Mouse (Mus musculus): Measurements from ENCODE around the gene Akap6. TPM values are rescaled to one million over a fixed set of nuclear protein-coding genes. Genes with fewer than 3 reads are reported as not detected.

Gene Akap6
- 0.23 and 0.41 TPM in 2 replicates for polyA plus RNA-seq (2015; fragmentation: Nextera tagmentation; extraction: Ambion mirVana)

DNA sequence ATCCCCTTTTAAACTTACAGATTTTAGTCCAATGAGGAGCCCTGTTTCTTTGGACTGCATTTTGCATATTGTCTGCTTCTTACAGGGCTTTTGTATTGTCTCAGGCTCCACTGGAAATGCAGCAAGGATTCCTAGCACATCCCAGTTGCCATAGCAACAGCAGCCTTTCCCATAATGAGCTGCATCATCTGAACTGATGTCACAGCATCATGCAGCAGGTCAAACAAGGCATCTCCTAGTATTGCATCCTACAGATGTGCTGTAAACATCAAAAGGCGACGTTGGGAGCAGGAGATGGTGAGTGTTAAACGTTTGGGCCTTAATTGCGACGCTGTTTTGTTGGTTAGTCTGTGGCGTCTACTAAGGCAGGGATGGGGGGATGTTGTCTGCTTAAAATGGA is at the start of gene Akap6:
Akap6 (plus strand) TSS at position 238 of the 400 bp plus-strand sequence.
- no peaks in the 10 kb centered on the region for H3K27me3 ChIP-seq (ENCODE audit: insufficient read depth, low read length)
- H3K4me2 ChIP-seq (replicated peaks; ENCODE audit: low read depth, low read length), result peak within 1 kb of the TSS; percentile 66
- H3K27ac ChIP-seq (ENCODE audit: low read length), result no peak within 1 kb of the TSS
- no peaks in the 10 kb centered on the region for H3K9me3 ChIP-seq (ENCODE audit: low read length)
- no peaks in the 10 kb centered on the region for H3K36me3 ChIP-seq (ENCODE audit: insufficient read depth, low read length)
- peak within 1 kb of the TSS; percentile 2; the same call in 1 of the 2 replicates for H3K4me3 ChIP-seq (ENCODE audit: low read length)
- no peak within 1 kb of the TSS for H3K9ac ChIP-seq (replicated peaks; ENCODE audit: low read length)
- WGBS, result 53% methylated on average over 6 of the region's 6 CpGs
- H3K4me1 ChIP-seq (ENCODE audit: insufficient read depth, low read length), result peaks cover 10% of the 10 kb centered on the region
- no peak for ATAC-seq (ENCODE audit: low FRiP score, low TSS enrichment)

DNA sequence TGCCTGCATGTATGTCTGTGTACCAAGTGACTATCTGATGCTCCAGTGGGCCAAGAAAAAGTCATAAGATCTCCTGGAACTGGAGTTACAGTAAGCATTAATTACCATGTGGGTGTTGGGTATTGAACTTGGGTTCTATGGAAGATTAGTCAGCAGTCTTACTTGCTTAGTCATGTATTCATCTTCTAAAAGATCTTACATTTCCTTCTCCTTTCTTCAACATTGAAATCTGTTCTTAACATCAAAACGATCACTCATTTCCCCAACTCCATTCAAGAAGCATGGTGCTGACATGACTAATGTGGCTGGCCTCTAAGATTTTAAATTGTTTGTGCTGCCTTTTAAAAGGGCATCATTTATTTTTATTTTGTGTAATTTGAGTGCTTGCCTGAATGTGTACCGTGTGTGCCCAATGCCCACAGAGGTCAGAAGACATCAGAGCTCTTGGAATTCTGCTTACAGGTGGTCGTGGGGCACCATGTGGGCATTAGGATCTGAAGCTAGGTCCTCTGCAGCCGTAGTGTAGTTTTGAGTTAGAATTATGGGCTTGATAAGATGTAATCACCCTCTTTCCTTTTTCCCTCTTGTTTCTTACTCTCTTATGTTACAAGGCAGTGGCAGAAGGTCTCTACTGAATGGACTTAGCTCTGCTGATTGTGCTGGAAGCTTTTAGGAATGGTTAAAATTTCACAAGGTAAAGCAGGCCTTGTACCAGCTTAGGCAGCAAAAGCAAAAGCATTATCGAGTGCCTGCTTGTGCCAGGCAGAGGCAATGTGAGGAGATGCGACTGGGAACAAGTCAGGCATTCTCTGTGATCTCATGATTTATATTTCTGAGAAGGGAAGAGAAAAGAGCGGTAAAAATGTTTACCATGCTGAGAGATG is 36.0 kb upstream of the Akap6 start:
- no peak overlapping the region for H3K4me3 ChIP-seq (ENCODE audit: low read length)
- no peaks in the 10 kb centered on the region for H3K27me3 ChIP-seq (ENCODE audit: insufficient read depth, low read length)
- H3K9ac ChIP-seq (replicated peaks; ENCODE audit: low read length), result no peak overlapping the region
- H3K4me2 ChIP-seq (replicated peaks; ENCODE audit: low read depth, low read length), result no peak overlapping the region
- WGBS, result 58% methylated on average over 7 of the region's 7 CpGs
- H3K4me1 ChIP-seq (ENCODE audit: insufficient read depth, low read length), result no peaks in the 10 kb centered on the region
- ATAC-seq (ENCODE audit: low FRiP score, low TSS enrichment), result no peak
- no peaks in the 10 kb centered on the region for H3K9me3 ChIP-seq (ENCODE audit: low read length)
- H3K27ac ChIP-seq (ENCODE audit: low read length), result no peak overlapping the region
- H3K36me3 ChIP-seq (ENCODE audit: insufficient read depth, low read length), result no peaks in the 10 kb centered on the region

DNA sequence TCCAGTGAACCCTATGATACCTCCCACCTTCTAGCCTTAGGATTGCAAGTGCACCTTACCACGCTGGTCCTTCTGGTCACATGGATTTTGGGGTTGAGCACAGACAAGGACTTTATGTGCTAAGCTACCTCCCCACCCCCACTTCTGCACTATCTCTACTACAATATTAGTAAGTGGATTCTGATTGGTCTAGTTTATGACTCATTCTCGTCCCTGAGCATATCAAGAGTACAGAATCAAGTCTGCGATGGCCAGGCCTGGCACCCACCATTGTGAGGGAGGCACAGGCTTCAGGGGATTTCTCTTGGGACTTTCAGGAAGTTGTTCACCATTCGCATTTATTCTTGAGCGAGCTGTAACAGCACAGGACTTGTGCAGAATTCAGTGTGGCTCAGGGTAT is 34.2 kb upstream of the Akap6 start:
- Histone ChIP-seq H3K4me2 (replicated peaks; ENCODE audit: low read depth, low read length) (no peak overlapping the region), H3K27me3 (ENCODE audit: insufficient read depth, low read length) (no peaks in the 10 kb centered on the region), H3K36me3 (ENCODE audit: insufficient read depth, low read length) (no peaks in the 10 kb centered on the region), H3K4me1 (ENCODE audit: insufficient read depth, low read length) (no peaks in the 10 kb centered on the region), H3K27ac (ENCODE audit: low read length) (no peak overlapping the region), H3K4me3 (ENCODE audit: low read length) (no peak overlapping the region), H3K9me3 (ENCODE audit: low read length) (no peaks in the 10 kb centered on the region), H3K9ac (replicated peaks; ENCODE audit: low read length) (no peak overlapping the region)
- WGBS, result 83% methylated on average over 5 of the region's 5 CpGs
- no peak for ATAC-seq (ENCODE audit: low FRiP score, low TSS enrichment)

DNA sequence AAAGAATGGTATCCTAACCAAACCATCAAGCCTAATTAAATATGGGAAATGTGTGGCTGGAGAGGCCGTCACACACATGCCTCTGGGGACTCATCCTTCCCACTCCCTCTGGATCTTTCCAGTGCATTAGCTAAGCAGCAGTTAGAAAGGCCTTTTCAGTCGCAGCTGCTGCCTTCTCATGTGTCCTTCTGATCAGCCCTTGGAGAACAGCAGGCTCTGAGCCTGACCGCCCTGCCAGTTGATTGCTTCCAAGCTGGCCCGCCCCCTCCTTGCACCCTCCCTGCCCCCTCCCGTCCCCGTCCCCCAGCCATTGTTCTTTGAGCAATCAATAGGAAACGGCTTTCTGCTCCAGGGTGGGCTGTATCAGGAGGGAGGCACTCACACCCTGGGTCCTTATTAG is 27.7 kb upstream of the Akap6 start:
- no peaks in the 10 kb centered on the region for H3K36me3 ChIP-seq (ENCODE audit: insufficient read depth, low read length)
- peak overlapping the region; percentile 31; the same call in 1 of the 2 replicates for H3K4me2 ChIP-seq (replicated peaks; ENCODE audit: low read depth, low read length)
- H3K9me3 ChIP-seq (ENCODE audit: low read length), result no peaks in the 10 kb centered on the region
- ATAC-seq (ENCODE audit: low FRiP score, low TSS enrichment), result peak; percentile 93
- 2% methylated on average over 7 of the region's 7 CpGs for WGBS
- no peaks in the 10 kb centered on the region for H3K27me3 ChIP-seq (ENCODE audit: insufficient read depth, low read length)
- peak overlapping the region; percentile 53; the same call in 1 of the 2 replicates for H3K27ac ChIP-seq (ENCODE audit: low read length)
- H3K4me1 ChIP-seq (ENCODE audit: insufficient read depth, low read length), result peaks cover 10% of the 10 kb centered on the region
- no peak overlapping the region for H3K9ac ChIP-seq (replicated peaks; ENCODE audit: low read length)
- H3K4me3 ChIP-seq (ENCODE audit: low read length), result no peak overlapping the region

DNA sequence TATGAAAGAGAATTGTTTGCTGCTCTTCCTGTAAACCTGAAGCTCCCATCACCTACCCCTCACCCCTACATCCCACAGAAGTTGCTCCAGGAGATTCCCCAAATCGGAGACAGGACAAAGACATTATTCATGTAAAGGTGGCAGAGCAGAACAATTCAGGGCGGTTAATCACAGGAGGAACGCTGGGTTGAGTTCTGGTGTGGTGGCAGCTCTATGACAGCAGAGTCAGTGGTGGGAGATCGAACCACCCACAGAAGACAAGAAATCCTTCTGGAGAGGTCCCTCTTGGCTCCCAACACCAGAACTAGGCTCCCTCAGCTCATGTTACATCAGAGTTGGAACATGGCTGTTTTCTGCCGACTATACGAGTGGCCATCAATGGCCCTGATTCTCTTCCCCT is 27.2 kb upstream of the Akap6 start:
- Histone ChIP-seq H3K4me3 (ENCODE audit: low read length) (no peak overlapping the region), H3K4me2 (replicated peaks; ENCODE audit: low read depth, low read length) (peak overlapping the region; percentile 31; the same call in 1 of the 2 replicates), H3K4me1 (ENCODE audit: insufficient read depth, low read length) (peaks cover 10% of the 10 kb centered on the region), H3K36me3 (ENCODE audit: insufficient read depth, low read length) (no peaks in the 10 kb centered on the region), H3K27ac (ENCODE audit: low read length) (peak overlapping the region; percentile 53; the same call in 1 of the 2 replicates), H3K27me3 (ENCODE audit: insufficient read depth, low read length) (no peaks in the 10 kb centered on the region), H3K9ac (replicated peaks; ENCODE audit: low read length) (no peak overlapping the region), H3K9me3 (ENCODE audit: low read length) (no peaks in the 10 kb centered on the region)
- ATAC-seq (ENCODE audit: low FRiP score, low TSS enrichment), result peak; percentile 54; the same call in 1 of the 2 replicates
- 24% methylated on average over 6 of the region's 6 CpGs for WGBS

DNA sequence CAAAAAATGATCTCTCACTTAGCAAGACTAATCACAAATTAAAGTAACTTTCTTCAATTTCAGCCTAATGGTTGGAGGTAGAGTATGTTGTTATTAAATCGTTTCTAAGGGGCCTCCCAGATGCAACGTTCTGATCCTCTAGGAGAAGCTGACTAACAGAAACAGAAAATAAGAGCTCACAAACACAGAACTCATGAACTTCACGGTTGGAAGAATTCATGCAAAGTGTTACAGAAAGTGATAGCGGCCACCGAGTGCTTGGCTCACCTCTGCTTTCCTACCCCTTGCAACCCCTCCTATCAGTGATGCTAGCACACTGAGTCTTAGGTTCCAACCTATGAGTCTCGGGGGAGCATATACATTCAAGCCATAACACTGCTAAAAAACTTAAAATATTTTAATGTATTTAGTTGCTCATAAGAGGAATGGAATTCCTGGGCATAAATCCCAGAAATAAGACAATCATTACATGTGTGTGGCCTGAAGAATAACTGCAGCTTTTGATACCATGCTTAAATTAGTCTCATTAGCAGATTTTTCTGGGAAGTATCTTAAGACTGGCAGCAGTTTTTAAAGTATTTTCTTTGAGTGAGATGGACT is 25.7 kb upstream of the Akap6 start:
- H3K9ac ChIP-seq (replicated peaks; ENCODE audit: low read length), result no peak overlapping the region
- H3K9me3 ChIP-seq (ENCODE audit: low read length), result no peaks in the 10 kb centered on the region
- H3K36me3 ChIP-seq (ENCODE audit: insufficient read depth, low read length), result no peaks in the 10 kb centered on the region
- no peak overlapping the region for H3K4me3 ChIP-seq (ENCODE audit: low read length)
- H3K27ac ChIP-seq (ENCODE audit: low read length), result no peak overlapping the region
- no peak for ATAC-seq (ENCODE audit: low FRiP score, low TSS enrichment)
- no peak overlapping the region for H3K4me2 ChIP-seq (replicated peaks; ENCODE audit: low read depth, low read length)
- H3K4me1 ChIP-seq (ENCODE audit: insufficient read depth, low read length), result peaks cover 10% of the 10 kb centered on the region
- 59% methylated on average over 6 of the region's 6 CpGs for WGBS
- no peaks in the 10 kb centered on the region for H3K27me3 ChIP-seq (ENCODE audit: insufficient read depth, low read length)

DNA sequence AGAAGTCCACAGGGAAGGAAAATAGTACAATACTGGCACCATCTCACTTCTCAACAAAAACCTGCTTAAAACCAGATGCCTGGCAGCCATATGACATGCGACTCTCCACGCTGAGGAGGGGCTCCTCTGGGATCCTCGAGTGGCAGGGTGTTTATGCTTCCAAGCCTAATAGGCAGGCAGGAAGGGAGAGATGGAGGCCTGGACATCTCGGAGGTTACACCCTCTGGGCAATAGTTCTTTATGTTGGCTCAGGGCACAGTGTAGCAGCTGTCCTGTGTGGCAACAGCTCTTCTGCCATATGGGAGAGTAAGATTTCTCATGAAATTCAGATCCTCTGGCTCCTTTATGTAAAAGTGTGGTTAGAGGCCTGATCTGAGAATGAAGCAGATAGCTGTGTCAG is 24.2 kb upstream of the Akap6 start:
- Histone ChIP-seq H3K4me2 (replicated peaks; ENCODE audit: low read depth, low read length) (no peak overlapping the region), H3K27me3 (ENCODE audit: insufficient read depth, low read length) (no peaks in the 10 kb centered on the region), H3K27ac (ENCODE audit: low read length) (no peak overlapping the region), H3K4me1 (ENCODE audit: insufficient read depth, low read length) (peaks cover 10% of the 10 kb centered on the region), H3K36me3 (ENCODE audit: insufficient read depth, low read length) (no peaks in the 10 kb centered on the region), H3K9me3 (ENCODE audit: low read length) (no peaks in the 10 kb centered on the region), H3K4me3 (ENCODE audit: low read length) (no peak overlapping the region), H3K9ac (replicated peaks; ENCODE audit: low read length) (no peak overlapping the region)
- ATAC-seq (ENCODE audit: low FRiP score, low TSS enrichment), result no peak
- WGBS, result 44% methylated on average over 4 of the region's 4 CpGs

DNA sequence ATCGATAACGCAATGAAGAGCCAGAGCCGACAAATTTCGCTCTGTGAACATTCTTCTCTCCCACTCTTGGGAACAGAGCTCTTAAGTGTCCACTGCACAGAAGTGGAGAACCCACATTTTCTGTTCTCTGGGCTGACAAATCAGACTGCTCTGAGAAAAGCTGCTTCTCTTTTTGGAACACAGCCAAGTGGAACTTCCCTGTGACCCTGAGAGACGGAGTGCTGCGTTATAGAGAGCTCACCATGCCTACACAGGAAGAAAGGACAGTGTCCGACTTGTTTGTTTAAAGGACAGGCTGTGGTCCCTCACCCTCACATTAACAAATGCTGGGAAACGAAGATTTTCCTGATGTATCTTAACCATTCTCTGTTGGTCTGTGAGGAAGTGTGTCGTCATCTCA is 11.8 kb upstream of the Akap6 start:
- Histone ChIP-seq H3K4me3 (ENCODE audit: low read length) (no peak overlapping the region), H3K9ac (replicated peaks; ENCODE audit: low read length) (no peak overlapping the region), H3K4me1 (ENCODE audit: insufficient read depth, low read length) (no peaks in the 10 kb centered on the region), H3K9me3 (ENCODE audit: low read length) (no peaks in the 10 kb centered on the region), H3K27ac (ENCODE audit: low read length) (no peak overlapping the region), H3K27me3 (ENCODE audit: insufficient read depth, low read length) (no peaks in the 10 kb centered on the region), H3K4me2 (replicated peaks; ENCODE audit: low read depth, low read length) (no peak overlapping the region), H3K36me3 (ENCODE audit: insufficient read depth, low read length) (no peaks in the 10 kb centered on the region)
- WGBS, result 55% methylated on average over 9 of the region's 9 CpGs
- no peak for ATAC-seq (ENCODE audit: low FRiP score, low TSS enrichment)

DNA sequence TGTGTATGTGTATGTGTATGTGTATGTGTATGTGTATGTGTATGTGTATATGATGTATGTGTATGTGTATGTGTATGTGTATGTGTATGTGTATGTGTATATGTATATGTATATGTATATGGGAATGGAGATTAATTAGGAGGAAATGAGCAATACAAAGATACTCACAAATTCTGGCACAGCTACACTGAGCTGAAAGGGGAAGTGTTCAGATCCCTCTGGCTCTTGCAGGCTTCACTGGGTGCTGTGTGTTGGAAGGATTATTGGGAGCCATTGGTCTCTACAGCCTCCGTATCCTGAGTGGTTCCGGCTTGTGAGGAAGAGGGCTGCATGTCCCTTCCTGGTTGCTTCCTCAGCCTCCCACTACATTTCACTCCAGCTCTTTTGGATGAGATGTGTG is 10.5 kb upstream of the Akap6 start:
- Histone ChIP-seq H3K9me3 (ENCODE audit: low read length) (no peaks in the 10 kb centered on the region), H3K4me1 (ENCODE audit: insufficient read depth, low read length) (no peaks in the 10 kb centered on the region), H3K27me3 (ENCODE audit: insufficient read depth, low read length) (no peaks in the 10 kb centered on the region), H3K4me2 (replicated peaks; ENCODE audit: low read depth, low read length) (no peak overlapping the region), H3K27ac (ENCODE audit: low read length) (no peak overlapping the region), H3K9ac (replicated peaks; ENCODE audit: low read length) (no peak overlapping the region), H3K4me3 (ENCODE audit: low read length) (no peak overlapping the region), H3K36me3 (ENCODE audit: insufficient read depth, low read length) (no peaks in the 10 kb centered on the region)
- no peak for ATAC-seq (ENCODE audit: low FRiP score, low TSS enrichment)
- WGBS, result 100% methylated on average over 2 of the region's 2 CpGs

DNA sequence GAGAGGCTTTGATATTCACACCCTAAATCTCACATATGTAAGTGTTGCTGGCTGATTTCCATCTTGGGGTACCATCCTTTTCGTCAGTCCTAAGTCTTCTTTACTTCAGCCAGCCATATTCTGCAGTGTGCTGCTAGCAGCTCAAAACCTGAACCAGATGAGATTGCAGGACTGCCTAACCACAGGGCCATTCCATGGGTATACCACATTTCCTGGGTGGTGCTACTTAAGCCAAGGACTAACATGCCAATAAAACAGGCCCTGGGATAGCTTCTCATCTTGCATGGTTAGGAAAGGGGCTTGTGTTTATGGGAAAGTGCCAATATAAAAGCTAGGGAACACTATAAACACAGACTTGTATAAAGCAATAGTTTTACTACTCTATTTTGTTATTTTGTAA is 7.6 kb upstream of the Akap6 start:
- no peak for ATAC-seq (ENCODE audit: low FRiP score, low TSS enrichment)
- Histone ChIP-seq H3K27me3 (ENCODE audit: insufficient read depth, low read length) (no peaks in the 10 kb centered on the region), H3K27ac (ENCODE audit: low read length) (no peak overlapping the region), H3K4me2 (replicated peaks; ENCODE audit: low read depth, low read length) (no peak overlapping the region), H3K4me1 (ENCODE audit: insufficient read depth, low read length) (no peaks in the 10 kb centered on the region), H3K4me3 (ENCODE audit: low read length) (no peak overlapping the region), H3K9ac (replicated peaks; ENCODE audit: low read length) (no peak overlapping the region), H3K9me3 (ENCODE audit: low read length) (no peaks in the 10 kb centered on the region), H3K36me3 (ENCODE audit: insufficient read depth, low read length) (no peaks in the 10 kb centered on the region)
- 76% methylated on average over 1 of the region's 1 CpGs for WGBS

Data from kidney, embryonic 16.5 days (tissue).